Mouse (Mus musculus) macrophage (primary cell): Measurements from ENCODE around the gene B4galnt1. TPM values are rescaled to one million over a fixed set of nuclear protein-coding genes. Genes with fewer than 3 reads are reported as not detected.

Source experiments
- H3K27ac ChIP-seq: fragments of 350-480 bp; formaldehyde crosslinking; 2 replicates; pipeline ENCODE4 v1.9.0; 2021
- H3K36me3 ChIP-seq: fragments of 350-480 bp; formaldehyde crosslinking; 2 replicates; pipeline ENCODE4 v1.9.0; 2021; ENCODE audit errors: inconsistent target
- H3K4me3 ChIP-seq: fragments of 350-480 bp; formaldehyde crosslinking; 2 replicates; pipeline ENCODE4 v1.9.0; 2021; ENCODE audit errors: inconsistent target
- H3K79me2 ChIP-seq: fragments of 350-480 bp; formaldehyde crosslinking; 2 replicates; pipeline ENCODE4 v1.9.0; 2021; ENCODE audit errors: inconsistent target
- WGBS: methylation state at CpG from one replicate; pipeline ENCODE4 v1.1.7; 2026; ENCODE audit warnings: inconsistent platforms; ENCODE audit not compliant: missing documents; 5-methylcytosine and 5-hydroxymethylcytosine counted together
- polyA plus RNA-seq: library from polyadenylated mRNA; stranded (reverse); fragments of 250-400 nt; gene quantifications from 3 replicates; pipeline ENCODE4 v1.2.4, GENCODE M21; 2018; ENCODE audit warnings: inconsistent platforms

The B4galnt1 gene
- polyA plus RNA-seq, 1 experiment from 2014 or later = 59.2 TPM

GRCm38 (mm10) chr10:127170837-127171272 is 5.8 kb downstream of the B4galnt1 start:
- Histone ChIP-seq H3K4me3 (no peak overlapping the region), H3K27ac (no peak overlapping the region), H3K36me3 (peaks cover 7% of the 10 kb centered on the region), H3K79me2 (peaks cover 22% of the 10 kb centered on the region)
- 7% methylated on average over 26 of the region's 29 CpGs for WGBS

- Histone ChIP-seq H3K36me3 (peaks cover 7% of the 10 kb centered on the region), H3K27ac (no peak overlapping the region), H3K4me3 (no peak overlapping the region), H3K79me2 (peaks cover 16% of the 10 kb centered on the region)
- WGBS = 95% methylated on average over 15 of the region's 15 CpGs
Measured at GRCm38 (mm10) chr10:127171631-127172200, 6.7 kb downstream of the B4galnt1 start.

GRCm38 (mm10) chr10:127173148-127174065 is 8.4 kb downstream of the B4galnt1 start:
- peaks cover 7% of the 10 kb centered on the region for H3K36me3 ChIP-seq
- H3K27ac ChIP-seq = no peak overlapping the region
- WGBS = 82% methylated on average over 16 of the region's 16 CpGs
- no peaks in the 10 kb centered on the region; the same call in 1 of the 2 replicates for H3K79me2 ChIP-seq
- H3K4me3 ChIP-seq = no peak overlapping the region

GRCm38 (mm10) chr10:127174170-127174569 is 9.1 kb downstream of the B4galnt1 start:
- H3K27ac ChIP-seq = no peak overlapping the region
- 86% methylated on average over 7 of the region's 7 CpGs for WGBS
- no peaks in the 10 kb centered on the region for H3K79me2 ChIP-seq
- peaks cover 7% of the 10 kb centered on the region for H3K36me3 ChIP-seq
- no peak overlapping the region for H3K4me3 ChIP-seq

DNA sequence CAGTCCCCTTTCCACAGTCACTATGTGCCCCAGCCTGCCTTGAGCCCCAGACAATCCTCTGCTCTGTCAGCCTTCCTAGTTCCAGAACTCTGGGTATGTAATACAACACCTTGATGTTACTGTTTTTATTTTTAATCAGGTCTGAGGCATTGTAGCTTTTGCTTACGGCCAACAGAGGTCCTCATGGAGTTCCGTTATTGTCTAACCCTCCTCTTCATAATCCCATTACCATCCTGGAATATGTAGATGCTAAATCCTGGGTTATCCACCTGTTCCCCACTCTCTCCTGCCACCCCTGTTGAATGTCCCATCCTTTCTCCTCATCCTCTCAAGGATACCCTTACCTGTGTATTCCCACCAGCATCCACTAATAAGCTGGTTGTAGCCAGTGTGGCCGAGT is 11.2 kb downstream of the B4galnt1 start:
- H3K27ac ChIP-seq = no peak overlapping the region
- H3K4me3 ChIP-seq = no peak overlapping the region
- H3K79me2 ChIP-seq = no peaks in the 10 kb centered on the region
- 28% methylated on average over 3 of the region's 3 CpGs for WGBS
- H3K36me3 ChIP-seq = peaks cover 7% of the 10 kb centered on the region

DNA sequence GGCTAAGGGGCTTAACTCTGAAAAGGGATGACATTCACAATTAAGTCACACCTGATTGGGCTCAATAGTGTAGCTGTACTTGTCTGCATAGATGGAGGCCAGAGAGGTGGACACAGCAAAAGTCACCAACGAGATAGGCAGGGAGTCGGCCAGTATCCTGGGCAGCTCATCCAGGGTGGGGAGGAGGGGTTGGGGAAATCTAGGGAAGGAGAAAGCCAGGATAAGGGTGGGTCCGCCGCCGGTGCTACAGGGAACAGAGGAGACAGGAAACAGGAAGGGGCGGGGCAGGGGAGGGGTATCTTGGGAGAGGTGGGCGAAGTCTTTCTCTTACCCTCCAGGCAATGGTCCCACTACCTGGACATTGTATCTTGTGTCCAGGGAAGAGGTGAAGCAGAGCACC is 11.7 kb downstream of the B4galnt1 start:
- no peak overlapping the region for H3K4me3 ChIP-seq

DNA sequence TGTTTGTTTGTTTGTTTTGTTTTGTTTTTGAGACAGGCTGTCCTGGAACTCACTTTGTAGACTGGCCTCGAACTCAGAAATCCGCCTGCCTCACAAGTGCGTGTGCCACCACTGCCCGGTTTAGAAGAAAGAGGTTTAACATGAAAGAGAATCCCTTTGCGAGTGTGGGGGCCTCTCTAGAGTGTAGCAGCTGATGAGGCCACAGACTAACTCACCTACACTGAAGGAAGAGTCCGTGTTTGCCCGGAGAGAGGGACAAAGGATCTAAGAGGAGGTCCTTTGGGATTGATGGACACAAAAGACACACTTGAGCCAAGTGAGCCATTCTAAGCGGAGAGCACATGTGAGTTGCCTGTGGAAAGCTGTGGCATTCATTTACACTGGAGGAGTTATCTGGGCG is 12.2 kb downstream of the B4galnt1 start:
- no peak overlapping the region for H3K4me3 ChIP-seq
- 23% methylated on average over 9 of the region's 9 CpGs for WGBS
- H3K27ac ChIP-seq = no peak overlapping the region
- no peaks in the 10 kb centered on the region; the same call in 1 of the 2 replicates for H3K36me3 ChIP-seq
- H3K79me2 ChIP-seq = no peaks in the 10 kb centered on the region

More for the DNA sequence above, 11.7 kb downstream of the B4galnt1 start:
- Histone ChIP-seq H3K27ac (no peak overlapping the region), H3K36me3 (peaks cover 4% of the 10 kb centered on the region), H3K79me2 (no peaks in the 10 kb centered on the region)
- WGBS = 7% methylated on average over 7 of the region's 7 CpGs

GRCm38 (mm10) chr10:127177719-127178118 is 12.7 kb downstream of the B4galnt1 start:
- Histone ChIP-seq H3K36me3 (no peaks in the 10 kb centered on the region), H3K27ac (no peak overlapping the region), H3K4me3 (no peak overlapping the region), H3K79me2 (no peaks in the 10 kb centered on the region)
- 2% methylated on average over 23 of the region's 23 CpGs for WGBS

GRCm38 (mm10) chr10:127178286-127179027 is 13.4 kb downstream of the B4galnt1 start:
- 8% methylated on average over 41 of the region's 41 CpGs for WGBS

DNA sequence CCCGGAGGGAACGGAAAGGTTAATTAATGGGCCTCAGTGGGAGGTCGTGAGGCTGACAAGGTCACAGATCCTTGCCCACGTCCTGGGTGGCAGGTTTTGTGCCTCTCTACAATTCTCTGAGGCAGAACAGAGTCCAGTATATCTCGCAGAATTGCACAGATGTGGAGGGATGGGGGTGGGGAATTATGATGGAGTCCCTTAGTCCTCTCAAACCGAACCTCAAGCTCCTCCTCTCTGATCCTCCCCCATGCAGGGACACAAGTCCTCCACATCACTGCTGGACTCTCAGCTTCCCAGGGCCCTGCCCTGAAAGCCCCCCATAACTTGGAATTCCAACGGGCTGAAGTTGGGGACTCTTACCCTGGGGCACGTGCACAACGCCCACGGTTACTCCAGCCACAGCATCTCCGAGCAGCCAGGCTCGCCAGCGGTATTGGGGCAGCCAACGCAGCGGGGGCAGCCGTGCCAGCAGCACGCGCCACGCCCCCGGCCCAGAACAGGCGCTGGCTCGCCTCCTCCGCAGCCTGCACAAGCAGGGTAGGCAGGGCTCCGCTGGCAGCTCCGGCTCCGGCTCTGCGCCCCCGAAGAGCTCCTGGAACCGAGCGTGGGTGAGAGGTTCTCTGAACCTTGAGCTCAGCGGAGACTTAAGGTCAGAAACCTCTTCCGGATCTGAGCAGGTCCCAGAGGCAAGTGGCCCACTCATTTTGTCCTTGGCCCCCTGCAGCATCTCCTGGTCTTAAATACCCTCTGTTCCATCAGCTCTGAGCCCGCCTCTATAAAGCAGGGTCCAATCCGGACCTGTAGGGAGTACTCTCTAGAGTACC is 15.1 kb downstream of the B4galnt1 start, which contains the start of gene Slc26a10:
TSS of gene Slc26a10 (minus strand) at position 775 of the 824 bp plus-strand sequence.
- Histone ChIP-seq H3K36me3 (no peaks in the 10 kb centered on the region), H3K4me3 (no peak within 1 kb of the TSS), H3K79me2 (no peaks in the 10 kb centered on the region), H3K27ac (no peak within 1 kb of the TSS)
- 7% methylated on average over 34 of the region's 34 CpGs for WGBS

More at GRCm38 (mm10) chr10:127178286-127179027, 13.4 kb downstream of the B4galnt1 start:
- Histone ChIP-seq H3K4me3 (no peak overlapping the region), H3K79me2 (no peaks in the 10 kb centered on the region), H3K36me3 (no peaks in the 10 kb centered on the region), H3K27ac (no peak overlapping the region)

- Histone ChIP-seq H3K27ac (no peak overlapping the region), H3K4me3 (no peak overlapping the region)
- WGBS = 64% methylated on average over 3 of the region's 3 CpGs
Measured at GRCm38 (mm10) chr10:127180695-127181047, 15.6 kb downstream of the B4galnt1 start.

DNA sequence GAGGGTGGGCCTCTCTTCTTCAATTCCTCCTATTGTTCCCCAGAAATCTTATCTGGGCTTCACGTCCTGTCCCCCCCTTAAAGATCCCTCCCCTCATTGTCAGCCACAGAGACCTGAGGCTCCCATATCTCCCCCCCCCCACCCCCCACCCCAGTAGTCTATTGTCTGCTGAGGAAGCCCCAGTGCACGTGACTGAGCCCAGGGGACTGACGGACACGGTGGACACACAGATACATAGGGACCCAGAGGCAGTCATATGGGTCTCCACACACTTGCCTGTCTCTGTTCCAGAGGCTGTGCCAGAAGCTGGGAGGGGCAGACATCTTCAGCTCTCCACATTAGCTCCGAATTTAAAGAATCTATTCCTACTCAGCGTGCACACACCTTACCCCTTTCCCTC is 16.5 kb downstream of the B4galnt1 start:
- H3K79me2 ChIP-seq = no peaks in the 10 kb centered on the region
- no peak overlapping the region for H3K4me3 ChIP-seq
- no peaks in the 10 kb centered on the region for H3K36me3 ChIP-seq
- H3K27ac ChIP-seq = no peak overlapping the region
- 82% methylated on average over 6 of the region's 6 CpGs for WGBS

More at GRCm38 (mm10) chr10:127180695-127181047, 15.6 kb downstream of the B4galnt1 start:
- Histone ChIP-seq H3K36me3 (no peaks in the 10 kb centered on the region), H3K79me2 (no peaks in the 10 kb centered on the region)

- Histone ChIP-seq H3K27ac (no peak overlapping the region), H3K79me2 (no peaks in the 10 kb centered on the region), H3K36me3 (no peaks in the 10 kb centered on the region), H3K4me3 (no peak overlapping the region)
- 93% methylated on average over 4 of the region's 4 CpGs for WGBS
Measured at GRCm38 (mm10) chr10:127182624-127183023, 17.6 kb downstream of the B4galnt1 start.

DNA sequence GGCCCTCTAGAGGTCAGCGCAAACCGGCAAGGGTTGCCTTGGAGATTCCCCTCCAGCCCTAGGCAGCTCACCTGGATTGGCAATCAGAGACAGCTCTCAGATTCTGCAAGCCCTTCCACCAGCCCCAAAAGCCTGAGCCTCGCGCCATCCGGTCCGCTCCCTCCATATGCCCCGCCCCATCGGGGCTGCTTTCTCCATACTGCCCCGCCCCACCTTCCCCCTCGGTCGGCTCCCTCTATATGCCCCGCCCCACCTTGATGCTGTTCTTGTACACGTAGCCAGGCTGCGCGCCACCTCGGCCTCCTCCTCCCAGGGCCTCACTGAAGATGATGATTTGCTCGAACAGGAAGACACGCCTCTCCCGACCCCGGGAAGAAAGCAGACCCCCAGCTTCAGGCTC is 18.7 kb downstream of the B4galnt1 start:
- Histone ChIP-seq H3K27ac (no peak overlapping the region), H3K36me3 (no peaks in the 10 kb centered on the region), H3K79me2 (no peaks in the 10 kb centered on the region), H3K4me3 (no peak overlapping the region)
- 27% methylated on average over 17 of the region's 20 CpGs for WGBS
